Mouse (Mus musculus): Measurements from ENCODE around the gene Fam49a.

- no peak for TF ChIP-seq CTCF (IDR thresholded peaks at IDR 0.05; ENCODE audit: control insufficient read depth, insufficient read depth, insufficient replicate concordance, low read depth, low read length)
- no peak for TF ChIP-seq POLR2A (IDR thresholded peaks at IDR 0.05; ENCODE audit: control insufficient read depth, low read depth, low read length)
Measured at GRCm38 (mm10) chr12:12292043-12292618, 30.2 kb downstream of the Fam49a start.
